ENCODE assay signal across 13 mouse cellular contexts in genomic region chr15:95883559-95883958, GRCm38 (mm10).
DNase-seq lines count a peak whose midpoint lies in the region; ATAC-seq and TF ChIP-seq lines count a peak whose summit lies in the region.
"Had no signal": no experiment of that assay in that cellular context is flagged by ENCODE, and none has a peak within 500 bp of the region (broad histone marks: within the 10 kb centered on the region; RNA-seq: fewer than 3 reads in every experiment).

No protein-coding gene starts in this region.

- H3K9me3 ChIP-seq in lung, embryonic 14.5 days (ENCODE audit: low read depth, low read length), result no peaks in the 10 kb centered on the region
- H3K9me3 ChIP-seq in liver, embryonic 13.5 days (replicated peaks), result no peaks in the 10 kb centered on the region
- H3K9me3 ChIP-seq in stomach, embryonic 14.5 days (ENCODE audit: control insufficient read depth, low read depth, low read length), result no peaks in the 10 kb centered on the region
- H3K9me3 ChIP-seq: forebrain, embryonic 15.5 days had no signal

- no peaks in the 10 kb centered on the region for H3K36me3 ChIP-seq in lung, embryonic 14.5 days (ENCODE audit: insufficient read depth)
- no peaks in the 10 kb centered on the region for H3K36me3 ChIP-seq in liver, embryonic 13.5 days
- no peaks in the 10 kb centered on the region for H3K36me3 ChIP-seq in stomach, embryonic 14.5 days (ENCODE audit: control insufficient read depth, insufficient read depth, low read length)
- H3K36me3 ChIP-seq: forebrain, embryonic 15.5 days had no signal

- H3K27me3 ChIP-seq in lung, embryonic 14.5 days (ENCODE audit: insufficient read depth, low read length), result no peaks in the 10 kb centered on the region
- H3K27me3 ChIP-seq in liver, embryonic 13.5 days, result no peaks in the 10 kb centered on the region
- H3K27me3 ChIP-seq in stomach, embryonic 14.5 days (ENCODE audit: control insufficient read depth, insufficient read depth, low read length), result no peaks in the 10 kb centered on the region
- H3K27me3 ChIP-seq: forebrain, embryonic 15.5 days had no signal

- 61% methylated on average over 6 of the region's 6 CpGs for whole genome bisulfite sequencing in lung, embryonic 14.5 days
- 7% methylated on average over 6 of the region's 6 CpGs for WGBS in liver, embryonic 13.5 days (ENCODE audit: insufficient replicate concordance)
- WGBS in stomach, embryonic 14.5 days, result 68% methylated on average over 6 of the region's 6 CpGs

- no peak overlapping the region for H3K4me3 ChIP-seq in lung, embryonic 14.5 days (ENCODE audit: low read depth, low read length)
- H3K4me3 ChIP-seq in liver, embryonic 13.5 days (replicated peaks), result peak overlapping the region; percentile 43
- no peak overlapping the region for H3K4me3 ChIP-seq in stomach, embryonic 14.5 days (ENCODE audit: low read depth, low read length)
- H3K4me3 ChIP-seq: forebrain, embryonic 15.5 days had no signal

- peak; percentile 45 for ATAC-seq in lung, embryonic 14.5 days (ENCODE audit: insufficient read depth)
- peak; percentile 71 for ATAC-seq in common myeloid progenitor, adult 5-6 weeks (replicated peaks; ENCODE audit: low read depth, poor library complexity, severe bottlenecking)
- ATAC-seq in liver, embryonic 13.5 days (ENCODE audit: low read depth), result peak; percentile 96
- ATAC-seq in stomach, embryonic 14.5 days (ENCODE audit: insufficient number of reproducible peaks, insufficient read depth, low FRiP score, low read depth), result peak; percentile 68; the same call in 1 of the 2 replicates
- ATAC-seq: forebrain, embryonic 15.5 days; hindbrain, postnatal 0 days had no signal

- no peak overlapping the region for H3K9ac ChIP-seq in lung, embryonic 14.5 days
- H3K9ac ChIP-seq in liver, embryonic 13.5 days, result peak overlapping the region; percentile 71
- no peak overlapping the region for H3K9ac ChIP-seq in stomach, embryonic 14.5 days (replicated peaks; ENCODE audit: low read depth, low read length)
- H3K9ac ChIP-seq: forebrain, embryonic 15.5 days had no signal

- peak overlapping the region; percentile 48; the same call in 1 of the 2 replicates for H3K27ac ChIP-seq in lung, embryonic 14.5 days (ENCODE audit: low read depth)
- peak overlapping the region; percentile 99 for H3K27ac ChIP-seq in liver, embryonic 13.5 days
- no peak overlapping the region for H3K27ac ChIP-seq in stomach, embryonic 14.5 days (ENCODE audit: low read length)
- H3K27ac ChIP-seq: forebrain, embryonic 15.5 days; hindbrain, postnatal 0 days; macrophage had no signal

- no peak for TF ChIP-seq CTCF in lung, embryonic 14.5 days (IDR thresholded peaks at IDR 0.05; ENCODE audit: low read depth)

- DNase-seq in lung, embryonic 14.5 days, result no peak
- no peak for DNase-seq in lung, postnatal 10 days
- peak; percentile 81 for DNase-seq in liver, embryonic 13.5 days
- no peak for DNase-seq in layer of hippocampus, postnatal 14 days (ENCODE audit: low spot score in 2 of 2)
- DNase-seq in right cerebral cortex, postnatal 36 days (ENCODE audit: low spot score in 2 of 2), result no peak
- DNase-seq: cerebellum, adult 18-20 months; left cerebral cortex, postnatal 4 days; right cerebral cortex, adult 18-20 months had no signal

- H3K4me2 ChIP-seq in lung, embryonic 14.5 days, result no peak overlapping the region
- peak overlapping the region; percentile 67 for H3K4me2 ChIP-seq in liver, embryonic 13.5 days
- H3K4me2 ChIP-seq in stomach, embryonic 14.5 days (replicated peaks; ENCODE audit: low read depth, low read length), result no peak overlapping the region
- H3K4me2 ChIP-seq: forebrain, embryonic 15.5 days had no signal

- peaks cover 33% of the 10 kb centered on the region for H3K4me1 ChIP-seq in lung, embryonic 14.5 days (ENCODE audit: insufficient read depth)
- H3K4me1 ChIP-seq in liver, embryonic 13.5 days (replicated peaks), result peaks cover 90% of the 10 kb centered on the region
- peaks cover 24% of the 10 kb centered on the region for H3K4me1 ChIP-seq in stomach, embryonic 14.5 days (ENCODE audit: control insufficient read depth, insufficient read depth, low read length)

Comparison
In these comparisons a context has a peak if more than half of its experiments do, and no peak if none do; other contexts are left out.
1. ATAC-seq: peak in every context shown above with its lines; median percentile 96 in liver, embryonic 13.5 days; 71 in common myeloid progenitor, adult 5-6 weeks; 68 in stomach, embryonic 14.5 days; 45 in lung, embryonic 14.5 days.